Mouse (Mus musculus): ENCODE measurements around the gene Snx30.

- TF ChIP-seq CTCF (IDR thresholded peaks at IDR 0.05; ENCODE audit: borderline replicate concordance, control insufficient read depth, extremely low read depth, insufficient read depth, low read length, poor library complexity) (no peak), POLR2A (IDR thresholded peaks at IDR 0.05; ENCODE audit: control insufficient read depth, extremely low read depth, insufficient read depth, low read length, poor library complexity) (no peak)
Observed at GRCm38 (mm10) chr4:59876570-59876969, 70.9 kb downstream of the Snx30 start.
